Mouse (Mus musculus) lung, adult 18-20 months (tissue): ENCODE data around the gene Otop1.

Source experiments
- DNase-seq, 2 experiments: peaks; one replicate each; pipeline ENCODE4 v3.0.0; 2022; ENCODE audit warnings: mixed read lengths in 2 of 2

The Otop1 gene

DNA sequence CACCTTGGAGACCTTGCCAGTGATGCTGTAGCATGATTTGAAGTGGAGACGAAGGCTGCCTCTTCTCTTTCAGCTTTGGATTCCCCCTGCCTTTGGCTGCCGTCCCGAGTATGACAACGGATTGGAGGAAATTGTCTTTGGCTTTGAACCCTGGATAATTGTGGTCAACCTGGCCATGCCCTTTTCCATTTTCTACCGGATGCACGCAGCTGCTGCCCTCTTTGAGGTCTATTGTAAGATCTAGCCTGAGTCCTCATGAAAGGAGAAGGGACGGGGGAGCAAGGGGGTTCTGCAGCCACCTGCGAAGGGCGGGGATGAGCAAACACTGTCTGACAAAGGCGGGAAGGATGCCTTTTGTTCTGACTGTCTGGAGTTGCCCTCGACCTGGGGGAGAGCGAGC is 26.9 kb downstream of the Otop1 start:
- DNase-seq, result no peak

DNA sequence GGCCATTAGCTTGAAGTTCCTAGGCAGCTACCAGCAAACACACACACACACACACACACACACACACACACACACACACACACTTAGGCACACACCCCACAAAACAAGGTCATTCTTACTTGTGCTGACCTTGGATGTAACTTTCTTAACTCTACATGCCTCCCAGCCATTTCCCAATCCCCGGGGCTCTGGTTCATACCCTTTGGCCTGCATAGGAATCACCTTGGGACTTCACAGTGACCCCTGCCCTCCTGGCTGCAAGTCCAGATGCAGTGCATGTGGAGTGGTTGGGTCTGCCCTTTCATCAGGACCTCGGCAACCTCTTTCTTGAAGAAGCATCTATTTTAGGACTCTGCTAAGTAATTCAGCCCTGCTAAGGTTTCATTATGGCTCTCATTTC is 29.5 kb downstream of the Otop1 start:
- DNase-seq, result no peak

DNA sequence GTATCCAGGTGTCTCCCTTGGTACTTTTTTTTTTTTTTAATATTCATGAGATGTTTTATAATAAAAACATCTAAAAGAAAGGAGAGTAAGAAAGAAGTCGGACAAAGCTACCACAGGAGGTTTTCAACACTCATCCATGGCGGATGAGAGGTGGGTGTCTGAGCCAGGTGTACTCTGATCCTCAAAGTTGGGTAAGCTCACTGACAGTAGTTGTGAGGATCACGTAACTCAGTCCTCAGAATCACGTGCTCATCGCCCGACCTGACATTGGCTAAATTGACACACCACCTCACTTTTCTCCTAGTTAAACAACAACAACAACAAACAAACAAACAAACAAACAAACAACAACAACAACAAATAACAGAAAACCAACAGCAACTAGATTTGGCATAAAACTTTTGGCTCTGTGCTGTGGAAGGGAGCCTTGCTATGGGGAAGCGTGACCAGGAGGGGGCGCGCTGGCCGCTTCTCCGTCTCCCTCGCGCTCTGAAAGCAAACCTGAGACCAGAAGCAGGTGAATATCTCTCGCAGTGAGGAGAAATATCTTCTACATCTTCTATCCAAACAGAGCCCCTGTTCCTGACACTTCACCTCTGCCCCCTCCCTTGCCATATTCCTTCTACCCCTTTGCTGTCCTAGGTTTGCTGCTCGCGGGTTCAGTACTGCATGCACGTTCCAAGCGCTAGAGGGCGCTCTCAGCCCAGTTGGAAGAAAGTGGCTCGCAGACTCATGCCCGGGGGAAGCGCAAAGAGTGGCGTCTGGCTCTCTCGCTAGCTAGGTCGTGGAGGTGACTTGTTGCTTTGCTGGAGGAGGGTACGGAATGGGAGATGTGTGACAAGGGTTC is 31.7 kb downstream of the Otop1 start:
- peak; percentile 83 to 85 for DNase-seq

DNA sequence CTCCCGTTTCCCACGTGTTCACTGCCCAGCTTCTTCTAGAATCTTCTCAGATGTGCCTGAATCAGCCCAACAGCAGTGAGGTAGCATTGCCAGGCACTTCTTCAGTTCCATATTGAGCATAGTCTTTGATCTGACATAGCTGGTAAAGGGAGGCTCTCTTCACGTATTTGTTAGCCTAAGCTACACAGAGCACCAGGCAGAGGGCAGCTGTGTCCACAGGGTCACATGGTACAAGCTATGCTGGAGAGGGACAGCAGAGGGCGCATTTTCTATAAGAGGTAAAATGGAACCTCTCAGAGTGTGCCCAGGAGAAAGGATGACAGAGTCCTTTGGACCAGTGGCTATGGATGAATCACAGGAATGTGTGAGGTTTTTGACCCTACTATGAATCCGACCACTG is 33.1 kb downstream of the Otop1 start:
- DNase-seq, result peak; percentile 39 to 47

DNA sequence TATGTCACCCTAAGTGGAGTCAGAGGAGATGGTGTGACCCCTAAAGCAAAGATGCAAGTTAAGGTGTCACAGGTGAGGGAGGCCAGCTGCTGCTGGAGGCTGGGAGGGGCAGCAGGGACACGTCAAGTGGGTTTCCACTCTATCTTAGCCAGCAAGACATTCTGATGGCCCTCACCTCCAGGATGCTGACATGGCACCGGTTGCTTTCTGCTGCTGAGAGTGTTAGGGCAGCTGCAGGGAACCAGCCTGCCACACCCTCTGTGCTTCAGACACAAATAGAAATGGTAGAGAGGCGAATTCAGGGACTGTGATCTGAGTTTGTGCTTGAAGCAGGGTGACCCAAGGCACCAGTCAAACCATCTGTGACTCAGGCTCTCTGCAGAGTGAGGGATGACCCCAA is 34.0 kb downstream of the Otop1 start:
- no peak for DNase-seq

DNA sequence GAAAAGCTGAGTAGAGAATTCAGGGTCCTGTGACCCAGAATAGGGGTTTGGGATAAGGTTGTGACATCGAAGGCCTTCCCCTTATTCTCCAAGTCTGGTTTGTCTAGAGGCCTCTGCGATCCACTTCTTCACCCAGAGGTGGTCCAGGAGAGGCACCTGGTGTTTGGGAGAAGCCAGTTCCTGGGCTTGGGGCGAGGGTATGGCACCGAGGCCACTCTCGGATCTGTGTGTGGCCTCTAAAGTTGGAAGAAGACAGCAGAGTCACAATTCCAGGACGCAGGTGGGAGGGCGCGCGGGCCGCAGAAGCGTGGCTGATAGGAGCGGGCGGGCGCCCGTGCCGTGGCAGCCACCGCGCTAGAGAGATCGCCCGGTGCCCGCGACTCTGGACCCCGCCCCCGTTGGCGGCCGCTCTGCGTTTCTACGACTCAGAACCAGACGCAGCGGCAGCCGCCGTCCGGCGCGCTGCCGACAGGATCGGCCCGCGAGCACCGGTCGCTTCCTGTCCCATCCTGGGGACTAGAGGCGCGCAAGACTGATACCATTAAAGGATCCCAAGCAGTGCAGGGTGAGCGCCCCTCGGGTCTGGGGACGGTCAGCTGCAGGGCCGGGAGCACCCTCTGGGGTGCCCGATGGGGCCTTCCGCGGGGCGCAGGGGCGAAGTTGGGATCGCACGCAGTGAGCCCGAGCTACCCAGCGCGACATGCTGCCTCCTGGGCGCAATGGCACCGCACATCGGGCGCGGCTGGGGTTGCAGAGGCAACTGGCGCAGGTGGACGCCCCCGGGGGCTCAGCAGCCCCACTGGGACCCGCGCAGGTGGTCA is 43.4 kb downstream of the Otop1 start, which contains the start of gene Drd5:
Gene Drd5, plus strand, starts transcription at position 402 of the 821 bp plus-strand sequence.
- DNase-seq, result no peak

DNA sequence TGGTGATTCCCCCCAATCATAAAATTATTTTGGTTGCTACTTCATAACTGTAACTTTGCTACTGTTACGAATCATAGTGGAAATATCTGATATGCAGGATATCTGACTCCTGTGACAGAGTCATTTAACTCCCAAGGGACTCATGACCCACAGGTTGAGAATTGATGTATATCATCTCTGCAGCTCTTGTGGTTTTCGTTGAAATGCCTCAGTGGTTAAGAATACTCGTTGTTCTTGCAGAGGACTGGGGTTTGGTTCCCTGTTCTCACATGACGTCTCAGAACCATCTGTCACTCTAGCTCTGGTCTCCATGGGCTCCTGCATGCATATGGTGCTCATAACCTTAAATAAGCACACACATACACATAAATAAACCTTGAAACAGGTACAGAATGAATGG is 57.6 kb downstream of the Otop1 start:
- no peak for DNase-seq

DNA sequence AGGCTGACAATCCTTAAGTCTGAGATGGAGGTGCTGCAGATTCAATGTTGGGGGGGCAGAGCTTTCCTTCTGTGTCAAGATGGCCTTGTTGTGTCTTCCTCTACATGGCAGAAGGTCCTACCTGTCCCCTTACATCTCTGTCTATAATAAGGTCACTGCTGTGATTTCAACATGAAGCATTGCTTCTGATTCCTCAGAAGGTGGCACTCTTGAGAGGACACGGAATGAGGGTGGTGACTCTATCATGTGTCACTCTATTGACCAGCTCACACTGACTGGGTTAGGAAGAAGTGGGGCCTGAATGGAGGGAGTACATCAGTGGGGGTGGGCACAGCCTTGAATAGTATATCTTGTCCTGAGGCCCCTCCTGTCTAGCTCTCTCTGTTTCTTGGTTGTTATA is 58.8 kb downstream of the Otop1 start:
- DNase-seq, result no peak

DNA sequence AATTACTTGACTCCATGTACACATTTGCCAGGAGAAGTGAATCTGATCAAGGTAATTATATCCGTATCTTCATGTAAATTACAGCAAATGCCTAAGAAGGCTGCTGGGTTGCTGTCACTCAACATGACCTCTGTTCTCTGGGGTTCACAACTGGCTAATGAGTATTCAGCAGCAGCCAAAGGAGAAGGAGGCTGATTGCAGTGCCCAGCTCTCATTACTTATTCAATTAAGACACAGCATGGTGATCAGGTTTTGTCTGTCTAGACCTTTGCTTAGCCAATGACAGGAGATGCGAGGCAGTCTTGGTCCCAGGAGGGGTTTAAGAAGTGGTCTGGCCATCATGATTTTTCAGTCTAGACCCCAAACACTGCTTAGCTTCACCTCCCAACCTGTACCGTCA is 67.3 kb downstream of the Otop1 start:
- no peak for DNase-seq

DNA sequence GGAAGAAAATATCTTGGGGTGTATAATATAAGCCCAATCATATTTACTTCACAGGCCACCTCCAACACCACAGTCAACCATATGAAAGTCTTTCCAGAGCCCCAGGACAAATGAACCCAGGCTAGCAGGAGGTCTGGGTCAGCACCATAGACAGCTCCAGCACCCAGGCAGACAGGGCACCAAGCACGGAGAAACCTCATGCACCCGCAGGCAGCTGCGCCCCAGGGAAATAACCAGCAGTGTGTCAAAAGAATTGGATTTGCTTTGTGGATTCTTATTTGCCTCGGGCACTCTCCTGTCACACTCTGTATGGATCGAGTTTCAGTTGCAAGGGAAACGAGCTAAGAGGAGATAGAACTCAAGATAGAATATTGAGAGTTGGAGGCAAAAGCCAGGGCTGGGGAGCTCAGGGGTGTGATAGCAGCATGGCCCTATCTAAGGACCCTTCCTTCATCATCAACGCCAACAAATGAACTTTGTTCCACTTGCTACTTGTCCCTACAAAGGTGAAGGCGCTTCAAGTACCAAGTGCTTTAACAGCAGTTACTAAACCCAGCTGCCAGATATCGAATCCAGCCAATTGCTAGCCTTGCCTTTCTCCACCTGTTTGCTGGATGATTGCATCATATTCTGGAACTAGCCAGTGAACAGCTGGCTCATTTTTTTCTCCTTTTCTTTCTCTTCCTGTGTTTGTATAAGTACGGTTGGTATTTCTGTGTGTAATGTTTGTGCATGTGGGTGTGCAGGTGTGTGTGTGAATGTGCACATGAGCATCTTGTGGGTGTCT is 71.1 kb downstream of the Otop1 start:
- no peak for DNase-seq

DNA sequence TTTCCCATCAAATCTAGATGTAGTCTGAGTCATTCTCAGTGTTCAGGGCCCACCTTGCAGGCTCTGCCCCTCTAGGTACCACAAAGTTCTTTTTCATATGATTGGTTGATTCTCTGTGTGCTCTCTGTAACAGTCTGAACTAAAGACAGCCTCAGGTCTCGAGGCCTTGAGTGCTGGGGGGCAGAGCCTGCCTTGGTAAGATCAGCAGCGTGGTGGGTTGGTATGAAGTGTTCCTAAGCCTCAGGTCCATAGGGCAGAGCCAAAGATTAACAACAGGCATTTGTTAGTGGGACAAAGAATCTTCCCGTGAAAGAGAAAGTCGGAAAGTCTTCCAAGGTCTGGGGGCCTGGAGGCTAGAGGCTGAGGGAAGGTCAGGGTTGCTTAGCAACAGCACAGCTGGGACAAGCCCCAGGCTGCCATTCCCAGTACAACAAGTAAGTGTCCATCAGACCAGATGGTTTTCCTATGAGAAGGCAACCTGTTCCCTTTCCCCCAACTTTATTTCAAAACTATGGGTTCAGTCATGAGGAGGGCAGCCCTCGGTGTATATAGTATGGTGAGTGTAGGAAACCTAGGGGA is 74.7 kb downstream of the Otop1 start:
- DNase-seq, result no peak
